11 mouse cellular contexts compared by ENCODE assay signal in genomic region chr4:134533421-134533820, GRCm38 (mm10). TPM values are rescaled to one million over a fixed set of nuclear protein-coding genes. Genes with fewer than 3 reads are reported as not detected.
A peak's percentile ranks its signal among the peaks of the same experiment; 100 is the strongest.
DNase-seq lines count a peak whose midpoint lies in the region; ATAC-seq and TF ChIP-seq lines count a peak whose summit lies in the region.
"Had no signal": no experiment of that assay in that cellular context is flagged by ENCODE, and none has a peak within 500 bp of the region (broad histone marks: within the 10 kb centered on the region; RNA-seq: fewer than 3 reads in every experiment).

No protein-coding gene starts in this region.

- H3K4me3 ChIP-seq in heart, embryonic 10.5 days = peak overlapping the region; percentile 88
- peak overlapping the region; percentile 99 for H3K4me3 ChIP-seq in E14TG2a.4 (replicated peaks; ENCODE audit: low read length)
- peak overlapping the region; percentile 90 for H3K4me3 ChIP-seq in hindbrain, embryonic 10.5 days
- H3K4me3 ChIP-seq in liver, embryonic 16.5 days (ENCODE audit: low read depth, low read length) = peak overlapping the region; percentile 96

- H3K4me2 ChIP-seq in liver, embryonic 16.5 days (ENCODE audit: low read depth, low read length) = peak overlapping the region; percentile 99; the same call in 1 of the 2 replicates

- H3K27me3 ChIP-seq in heart, embryonic 10.5 days (ENCODE audit: insufficient read depth, poor library complexity, severe bottlenecking) = no peaks in the 10 kb centered on the region
- H3K27me3 ChIP-seq in E14TG2a.4 (ENCODE audit: insufficient read depth, low read length) = peaks cover 4% of the 10 kb centered on the region; the same call in 1 of the 2 replicates
- no peaks in the 10 kb centered on the region for H3K27me3 ChIP-seq in hindbrain, embryonic 10.5 days (ENCODE audit: insufficient read depth, poor library complexity, severe bottlenecking)
- H3K27me3 ChIP-seq in liver, embryonic 16.5 days (ENCODE audit: control insufficient read depth, insufficient read depth, low read depth, low read length) = no peaks in the 10 kb centered on the region

- peaks cover 35% of the 10 kb centered on the region for H3K4me1 ChIP-seq in heart, embryonic 10.5 days
- H3K4me1 ChIP-seq in E14TG2a.4 (replicated peaks; ENCODE audit: low read depth, low read length) = peaks cover 35% of the 10 kb centered on the region
- peaks cover 29% of the 10 kb centered on the region for H3K4me1 ChIP-seq in hindbrain, embryonic 10.5 days (replicated peaks)
- peaks cover 28% of the 10 kb centered on the region for H3K4me1 ChIP-seq in liver, embryonic 16.5 days (ENCODE audit: control insufficient read depth, low read depth, low read length)

- no peaks in the 10 kb centered on the region for H3K9me3 ChIP-seq in heart, embryonic 10.5 days
- no peaks in the 10 kb centered on the region for H3K9me3 ChIP-seq in E14TG2a.4 (ENCODE audit: low read length)
- no peaks in the 10 kb centered on the region for H3K9me3 ChIP-seq in hindbrain, embryonic 10.5 days
- H3K9me3 ChIP-seq in liver, embryonic 16.5 days (replicated peaks; ENCODE audit: control insufficient read depth, low read length) = no peaks in the 10 kb centered on the region

- peaks cover 38% of the 10 kb centered on the region for H3K36me3 ChIP-seq in heart, embryonic 10.5 days
- peaks cover 44% of the 10 kb centered on the region for H3K36me3 ChIP-seq in E14TG2a.4 (ENCODE audit: insufficient read depth, low read length)
- H3K36me3 ChIP-seq in hindbrain, embryonic 10.5 days = peaks cover 40% of the 10 kb centered on the region
- peaks cover 9% of the 10 kb centered on the region for H3K36me3 ChIP-seq in liver, embryonic 16.5 days (ENCODE audit: control insufficient read depth, insufficient read depth)

- WGBS in heart, embryonic 10.5 days = 87% methylated on average over 4 of the region's 4 CpGs
- 88% methylated on average over 4 of the region's 4 CpGs for WGBS in hindbrain, embryonic 10.5 days
- 72% methylated on average over 4 of the region's 4 CpGs for WGBS in liver, embryonic 16.5 days (ENCODE audit: insufficient replicate concordance)

- TF ChIP-seq CTCF in E14TG2a.4 (conservative IDR thresholded peaks at IDR 0.05; ENCODE audit: low read length) = no peak

- no peak overlapping the region; the same call in 1 of the 2 replicates for H3K9ac ChIP-seq in liver, embryonic 16.5 days (ENCODE audit: low read depth, low read length)

- no peak for DNase-seq in heart, embryonic 10.5 days (ENCODE audit: low spot score)
- no peak for DNase-seq in heart, postnatal 4 days
- no peak for DNase-seq in hindbrain, embryonic 10.5 days (ENCODE audit: low spot score)
- DNase-seq in thymus, postnatal 10 days (ENCODE audit: low spot score in 2 of 2) = no peak
- no peak for DNase-seq in gastrocnemius, adult 8-10 months (ENCODE audit: low spot score in 2 of 2)
- DNase-seq in urinary bladder, postnatal 25 days (ENCODE audit: low spot score) = no peak
- DNase-seq: adrenal gland, postnatal 36 days; left cerebral cortex, postnatal 4 days; right cerebral cortex, adult 18-20 months had no signal

- no peak for ATAC-seq in liver, embryonic 16.5 days (ENCODE audit: low read depth)

- H3K27ac ChIP-seq in heart, embryonic 10.5 days = peak overlapping the region; percentile 89; the same call in 1 of the 2 replicates
- H3K27ac ChIP-seq in hindbrain, embryonic 10.5 days = no peak overlapping the region
- H3K27ac ChIP-seq in liver, embryonic 16.5 days (ENCODE audit: low read length) = no peak overlapping the region

RNA-seq across cellular contexts. Expression of gene Mtfr1l, which starts 1.8 kb away (rescaled TPM):
- polyA plus RNA-seq in heart, embryonic 10.5 days (2016; fragmentation: Nextera tagmentation; extraction: Ambion mirVana) = 155 and 166 TPM in 2 replicates
- 100 to 1,000 TPM; 145 to 150 TPM for total RNA-seq in heart, postnatal 4 days (2021)
- 115 and 125 TPM in 2 replicates for polyA plus RNA-seq in hindbrain, embryonic 10.5 days (2016; fragmentation: Nextera tagmentation; extraction: Ambion mirVana)
- 36.2 and 36.4 TPM in 2 replicates for polyA plus RNA-seq in liver, embryonic 16.5 days (2015; fragmentation: Nextera tagmentation; extraction: Ambion mirVana)
- 100 to 1,000 TPM; 129 to 173 (median 151) TPM for total RNA-seq in gastrocnemius, adult 8-10 months (2022)

RNA-seq across cellular contexts. Expression of gene Selenon, which starts 18.5 kb away (rescaled TPM):
- polyA plus RNA-seq in heart, embryonic 10.5 days (2016; fragmentation: Nextera tagmentation; extraction: Ambion mirVana) = 8.0 and 9.0 TPM in 2 replicates
- total RNA-seq in heart, postnatal 4 days (2021) = 10 to 100 TPM; 46.4 to 49.9 TPM
- polyA plus RNA-seq in hindbrain, embryonic 10.5 days (2016; fragmentation: Nextera tagmentation; extraction: Ambion mirVana) = 8.6 and 10.3 TPM in 2 replicates
- polyA plus RNA-seq in liver, embryonic 16.5 days (2015; fragmentation: Nextera tagmentation; extraction: Ambion mirVana) = 1.3 TPM in 2 replicates
- 1 to 10 TPM; 2.8 to 3.8 (median 3.2) TPM for total RNA-seq in gastrocnemius, adult 8-10 months (2022)

RNA-seq across cellular contexts. Expression of gene Aunip, which starts 22.6 kb away (rescaled TPM):
- polyA plus RNA-seq in heart, embryonic 10.5 days (2016; fragmentation: Nextera tagmentation; extraction: Ambion mirVana) = 16.1 and 17.2 TPM in 2 replicates
- total RNA-seq in heart, postnatal 4 days (2021) = 1 to 10 TPM; 2.9 to 3.6 TPM
- 19.3 and 25.9 TPM in 2 replicates for polyA plus RNA-seq in hindbrain, embryonic 10.5 days (2016; fragmentation: Nextera tagmentation; extraction: Ambion mirVana)
- 13.7 and 16.5 TPM in 2 replicates for polyA plus RNA-seq in liver, embryonic 16.5 days (2015; fragmentation: Nextera tagmentation; extraction: Ambion mirVana)
- total RNA-seq in gastrocnemius, adult 8-10 months (2022) = not detected

RNA-seq across cellular contexts. Expression of gene Paqr7, which starts 36.9 kb away (rescaled TPM):
- polyA plus RNA-seq in heart, embryonic 10.5 days (2016; fragmentation: Nextera tagmentation; extraction: Ambion mirVana) = 7.8 and 14.5 TPM in 2 replicates
- total RNA-seq in heart, postnatal 4 days (2021) = 1 to 10 TPM; 8.2 to 9.0 TPM
- 3.1 and 4.3 TPM in 2 replicates for polyA plus RNA-seq in hindbrain, embryonic 10.5 days (2016; fragmentation: Nextera tagmentation; extraction: Ambion mirVana)
- polyA plus RNA-seq in liver, embryonic 16.5 days (2015; fragmentation: Nextera tagmentation; extraction: Ambion mirVana) = 8.4 and 8.8 TPM in 2 replicates
- 1 to 10 TPM; 2.8 to 5.5 (median 5.0) TPM for total RNA-seq in gastrocnemius, adult 8-10 months (2022)
